Mouse (Mus musculus) MEL (cell line): ENCODE results near the gene Hs3st1. TPM values are rescaled to one million over a fixed set of nuclear protein-coding genes. Genes with fewer than 3 reads are reported as not detected.

Experiments used
- DNase-seq: peaks from one replicate; pipeline ENCODE4 v3.0.0; 2011; ENCODE audit warnings: low read depth, low spot score
- H3K27ac ChIP-seq: 2 replicates; pipeline ENCODE4 v1.5.1; 2012; ENCODE audit warnings: low read depth, mild to moderate bottlenecking, control low read depth, low read length, moderate library complexity; ENCODE audit not compliant: control insufficient read depth
- H3K27me3 ChIP-seq, 2 experiments: fragments of 150-350 bp in 1 of 2; sonication (generic) in 1 of 2; 2 replicates each; pipeline ENCODE4 v1.6.1; 2012; ENCODE audit warnings: low read length in 2 of 2, mild to moderate bottlenecking in 2 of 2, improper control_type of control experiment in 1 of 2, moderate library complexity in 1 of 2; ENCODE audit not compliant: insufficient read depth in 2 of 2, control insufficient read depth in 1 of 2
- H3K36me3 ChIP-seq, 2 experiments: 2 replicates each; pipeline ENCODE4 v1.6.1; 2012 to 2014; ENCODE audit warnings: low read length in 2 of 2, improper control_type of control experiment in 1 of 2, inconsistent platforms in 1 of 2, mild to moderate bottlenecking in 1 of 2; ENCODE audit not compliant: insufficient read depth in 2 of 2, control insufficient read depth in 1 of 2
- H3K4me1 ChIP-seq, 2 experiments: fragments of 150-350 bp in 1 of 2; sonication (generic) in 1 of 2; 2 replicates each; pipeline ENCODE4 v1.6.1; 2012; ENCODE audit warnings: low read length in 2 of 2, improper control_type of control experiment in 1 of 2, mild to moderate bottlenecking in 1 of 2; ENCODE audit not compliant: insufficient read depth in 2 of 2, control insufficient read depth in 1 of 2
- H3K4me3 ChIP-seq, 2 experiments: fragments of 150-350 bp in 1 of 2; sonication (generic) in 1 of 2; 2 replicates each; pipeline ENCODE4 v1.5.1; 2012; ENCODE audit warnings: low read depth in 2 of 2, low read length in 2 of 2, mild to moderate bottlenecking in 2 of 2, moderate library complexity in 2 of 2, control low read depth in 1 of 2, improper control_type of control experiment in 1 of 2; ENCODE audit not compliant: control insufficient read depth in 1 of 2, insufficient read depth in 1 of 2
- H3K79me2 ChIP-seq: 2 replicates; pipeline ENCODE4 v1.6.1; 2012; ENCODE audit warnings: mild to moderate bottlenecking, low read length, moderate library complexity; ENCODE audit not compliant: control insufficient read depth, poor library complexity, insufficient read depth
- H3K9ac ChIP-seq: 2 replicates; pipeline ENCODE4 v1.6.1; 2012; ENCODE audit warnings: low read depth, mild to moderate bottlenecking, control low read depth, low read length, moderate library complexity; ENCODE audit not compliant: control insufficient read depth, poor library complexity, severe bottlenecking
- H3K9me3 ChIP-seq: fragments of 150-350 bp; sonication (generic); replicated peaks from 2 replicates; pipeline ENCODE4 v1.6.1; 2012; ENCODE audit warnings: mild to moderate bottlenecking, low read length, improper control_type of control experiment, moderate library complexity; ENCODE audit not compliant: insufficient read depth
- CHD1 ChIP-seq: IDR thresholded peaks from 2 replicates; pipeline ENCODE4 v1.6.1; 2012; ENCODE audit warnings: low read depth, mild to moderate bottlenecking, inconsistent platforms, low read length, improper control_type of control experiment
- CHD2 ChIP-seq: IDR thresholded peaks from 2 replicates; pipeline ENCODE4 v1.6.1; 2011; ENCODE audit warnings: low read length, improper control_type of control experiment
- EP300 ChIP-seq, 2 experiments: IDR thresholded peaks; 2 replicates each; pipeline ENCODE4 v1.6.1; 2011; ENCODE audit warnings: improper control_type of control experiment in 2 of 2, low read length in 2 of 2, low read depth in 1 of 2, mild to moderate bottlenecking in 1 of 2
- GABPA ChIP-seq: IDR thresholded peaks from 2 replicates; pipeline ENCODE4 v1.6.1; 2012; ENCODE audit warnings: low read depth, mild to moderate bottlenecking, inconsistent platforms, low read length, improper control_type of control experiment, moderate library complexity
- JUND ChIP-seq: IDR thresholded peaks from 2 replicates; pipeline ENCODE4 v1.6.1; 2011; ENCODE audit warnings: low read depth, mild to moderate bottlenecking, improper control_type of control experiment, low read length
- KAT2A ChIP-seq: conservative IDR thresholded peaks from 2 replicates; pipeline ENCODE4 v1.6.1; 2012; ENCODE audit warnings: low read depth, low read length, improper control_type of control experiment, inconsistent platforms
- MAZ ChIP-seq: IDR thresholded peaks from 2 replicates; pipeline ENCODE4 v1.6.1; 2012; ENCODE audit warnings: low read depth, mild to moderate bottlenecking, inconsistent platforms, low read length, improper control_type of control experiment
- MXI1 ChIP-seq: IDR thresholded peaks from 2 replicates; pipeline ENCODE4 v1.6.1; 2011; ENCODE audit warnings: mild to moderate bottlenecking, low read depth, low read length, improper control_type of control experiment
- POLR2A ChIP-seq, 2 experiments: IDR thresholded peaks; 2 replicates each; pipeline ENCODE4 v1.6.1; 2011 to 2012; ENCODE audit warnings: low read length in 2 of 2, mild to moderate bottlenecking in 2 of 2, control low read depth in 1 of 2, improper control_type of control experiment in 1 of 2, low read depth in 1 of 2, moderate library complexity in 1 of 2; ENCODE audit not compliant: control insufficient read depth in 1 of 2, insufficient read depth in 1 of 2, poor library complexity in 1 of 2
- POLR2AphosphoS5 ChIP-seq: IDR thresholded peaks from 2 replicates; pipeline ENCODE4 v1.6.1; 2012; ENCODE audit warnings: low read depth, borderline replicate concordance, mild to moderate bottlenecking, inconsistent platforms, low read length, moderate library complexity, mixed read lengths
- RAD21 ChIP-seq: IDR thresholded peaks from 2 replicates; pipeline ENCODE4 v1.6.1; 2011; ENCODE audit warnings: mild to moderate bottlenecking, low read depth, low read length, improper control_type of control experiment
- SIN3A ChIP-seq: IDR thresholded peaks from 2 replicates; pipeline ENCODE4 v1.6.1; 2012; ENCODE audit warnings: low read length, improper control_type of control experiment, inconsistent platforms
- TCF12 ChIP-seq: IDR thresholded peaks from 2 replicates; pipeline ENCODE4 v1.6.1; 2014; ENCODE audit warnings: low read depth, mild to moderate bottlenecking, inconsistent platforms, low read length, improper control_type of control experiment, moderate library complexity
- USF2 ChIP-seq, 2 experiments: IDR thresholded peaks; 2 replicates each; pipeline ENCODE4 v1.6.1; 2011 to 2012; ENCODE audit warnings: improper control_type of control experiment in 2 of 2, low read length in 2 of 2, borderline replicate concordance in 1 of 2, inconsistent platforms in 1 of 2, low read depth in 1 of 2, mild to moderate bottlenecking in 1 of 2; ENCODE audit not compliant: insufficient read depth in 1 of 2
- ZKSCAN1 ChIP-seq: IDR thresholded peaks from 2 replicates; pipeline ENCODE4 v1.6.1; 2012; ENCODE audit warnings: low read depth, mild to moderate bottlenecking, inconsistent platforms, low read length, improper control_type of control experiment, moderate library complexity
- ZMIZ1 ChIP-seq: IDR thresholded peaks from 2 replicates; pipeline ENCODE4 v1.6.1; 2012; ENCODE audit warnings: low read depth, mild to moderate bottlenecking, inconsistent platforms, low read length, improper control_type of control experiment, moderate library complexity
- polyA plus RNA-seq, 2 experiments: library from polyadenylated mRNA; stranded (reverse) in 1 of 2; unstranded in 1 of 2; fragments of >175 nt in 1 of 2; fragments of >200 nt in 1 of 2; gene quantifications; 2 replicates each; pipeline versions ENCODE4 v1.2.1 to v1.2.4; 2012; ENCODE audit warnings: low replicate concordance in 2 of 2, low read depth in 1 of 2; ENCODE audit not compliant: insufficient read length in 2 of 2, insufficient read depth in 1 of 2, missing spikeins in 1 of 2
- total RNA-seq: library from RNA; depleted of rRNA; stranded (reverse); fragments of 300-350 nt; gene quantifications from 2 replicates; pipeline ENCODE4 v1.2.3, GENCODE M21; 2012

Hs3st1 gene
- total and polyA plus RNA-seq, 3 experiments = not detected

- Histone ChIP-seq H3K79me2 (no peaks in the 10 kb centered on the region), H3K4me1 (no peaks in the 10 kb centered on the region), H3K36me3 (no peaks in the 10 kb centered on the region), H3K9ac (no peak overlapping the region), H3K27me3 (no peaks in the 10 kb centered on the region), H3K27ac (no peak overlapping the region), H3K4me3 (no peak overlapping the region), H3K9me3 (no peaks in the 10 kb centered on the region)
- TF ChIP-seq CHD1 = no peak
- TF ChIP-seq SIN3A = no peak
- TF ChIP-seq ZMIZ1 = no peak
- TF ChIP-seq MAZ = no peak
- no peak for TF ChIP-seq RAD21
- no peak for TF ChIP-seq EP300 (IDR thresholded peaks at IDR 0.05; ENCODE audit: low read depth in 1 of 2, low read length in 2 of 2)
- no peak for TF ChIP-seq TCF12
- no peak for DNase-seq
Observed at GRCm38 (mm10) chr5:39617354-39617977, 137.8 kb downstream of the Hs3st1 start.

DNA sequence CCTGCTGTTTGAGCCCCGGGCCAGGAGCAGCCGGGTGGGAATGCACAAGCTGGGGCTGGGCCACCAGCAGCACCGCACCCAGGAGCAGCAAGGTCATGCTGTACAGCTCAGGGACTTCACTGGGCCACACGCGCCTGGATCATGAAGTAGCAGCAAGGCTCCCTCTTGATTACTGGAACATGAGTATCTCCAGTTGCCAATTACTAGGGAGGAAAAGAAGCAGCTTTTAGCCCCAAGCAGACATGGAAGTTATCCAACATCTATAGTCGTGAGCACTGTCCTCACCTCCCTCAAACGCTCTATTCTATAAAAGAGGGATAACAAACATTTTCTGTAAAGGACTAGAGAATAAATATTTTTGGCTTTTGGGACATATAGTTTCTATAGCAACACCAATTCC, 140.1 kb downstream of the Hs3st1 start:
- Histone ChIP-seq H3K9ac (no peak overlapping the region), H3K27ac (no peak overlapping the region), H3K79me2 (no peaks in the 10 kb centered on the region), H3K4me3 (no peak overlapping the region), H3K27me3 (no peaks in the 10 kb centered on the region), H3K4me1 (no peaks in the 10 kb centered on the region), H3K36me3 (no peaks in the 10 kb centered on the region), H3K9me3 (no peaks in the 10 kb centered on the region)
- no peak for DNase-seq
- no peak for TF ChIP-seq ZKSCAN1
- TF ChIP-seq GABPA = no peak
- TF ChIP-seq CHD2 = no peak
- no peak for TF ChIP-seq POLR2A (IDR thresholded peaks at IDR 0.05; ENCODE audit: control insufficient read depth in 1 of 2, insufficient read depth in 1 of 2, low read depth in 1 of 2, low read length in 2 of 2, poor library complexity in 1 of 2)
- no peak for TF ChIP-seq KAT2A
- TF ChIP-seq MXI1 = no peak

GRCm38 (mm10) chr5:39613534-39613933, 141.7 kb downstream of the Hs3st1 start:
- TF ChIP-seq USF2 (IDR thresholded peaks at IDR 0.05; ENCODE audit: borderline replicate concordance in 1 of 2, insufficient read depth in 1 of 2, low read depth in 1 of 2, low read length in 2 of 2) (no peak), JUND (no peak), POLR2AphosphoS5 (no peak)
- TF ChIP-seq, all 39 proteins: peak for 0
- Histone ChIP-seq H3K4me3 (no peak overlapping the region), H3K4me1 (no peaks in the 10 kb centered on the region), H3K36me3 (no peaks in the 10 kb centered on the region), H3K9me3 (no peaks in the 10 kb centered on the region), H3K79me2 (no peaks in the 10 kb centered on the region), H3K27me3 (no peaks in the 10 kb centered on the region), H3K9ac (no peak overlapping the region), H3K27ac (no peak overlapping the region)
- no peak for DNase-seq
